Mouse (Mus musculus): ENCODE measurements around the gene Tpm3. TPM values are rescaled to one million over a fixed set of nuclear protein-coding genes. Genes with fewer than 3 reads are reported as not detected.

The Tpm3 gene
- polyA plus RNA-seq, 1 experiment from 2014 or later: 298 TPM

- no peaks in the 10 kb centered on the region for H3K4me1 ChIP-seq (ENCODE audit: control insufficient read depth, insufficient read depth, low read length)
- 80% methylated on average over 5 of the region's 5 CpGs for WGBS
- no peak overlapping the region for H3K27ac ChIP-seq (ENCODE audit: low read length)
- H3K36me3 ChIP-seq (ENCODE audit: control insufficient read depth, insufficient read depth): peaks cover 12% of the 10 kb centered on the region
- H3K4me2 ChIP-seq (ENCODE audit: low read depth, low read length): no peak overlapping the region
- H3K27me3 ChIP-seq (ENCODE audit: control insufficient read depth, insufficient read depth, low read length): no peaks in the 10 kb centered on the region
- H3K9me3 ChIP-seq (replicated peaks; ENCODE audit: control insufficient read depth, low read length): no peaks in the 10 kb centered on the region
- H3K4me3 ChIP-seq (ENCODE audit: low read length): no peak overlapping the region
- H3K9ac ChIP-seq (ENCODE audit: low read length): no peak overlapping the region
- ATAC-seq (replicated peaks; ENCODE audit: extremely low read depth, insufficient read depth, low FRiP score): no peak
Measured at GRCm38 (mm10) chr3:90097928-90098327, 25.5 kb downstream of the Tpm3 start.

- Histone ChIP-seq H3K4me3 (ENCODE audit: low read length) (no peak overlapping the region), H3K27me3 (ENCODE audit: control insufficient read depth, insufficient read depth, low read length) (no peaks in the 10 kb centered on the region), H3K9me3 (replicated peaks; ENCODE audit: control insufficient read depth, low read length) (no peaks in the 10 kb centered on the region), H3K9ac (ENCODE audit: low read length) (no peak overlapping the region), H3K4me2 (ENCODE audit: low read depth, low read length) (no peak overlapping the region), H3K27ac (ENCODE audit: low read length) (no peak overlapping the region), H3K4me1 (ENCODE audit: control insufficient read depth, insufficient read depth, low read length) (no peaks in the 10 kb centered on the region), H3K36me3 (ENCODE audit: control insufficient read depth, insufficient read depth) (peaks cover 10% of the 10 kb centered on the region)
- ATAC-seq (replicated peaks; ENCODE audit: extremely low read depth, insufficient read depth, low FRiP score): no peak
- WGBS: 79% methylated on average over 3 of the region's 3 CpGs
Measured at GRCm38 (mm10) chr3:90101010-90101409, 28.6 kb downstream of the Tpm3 start.

- H3K4me1 ChIP-seq (ENCODE audit: control insufficient read depth, insufficient read depth, low read length): no peaks in the 10 kb centered on the region
- no peaks in the 10 kb centered on the region for H3K27me3 ChIP-seq (ENCODE audit: control insufficient read depth, insufficient read depth, low read length)
- no peak overlapping the region for H3K9ac ChIP-seq (ENCODE audit: low read length)
- H3K27ac ChIP-seq (ENCODE audit: low read length): no peak overlapping the region
- no peak overlapping the region for H3K4me2 ChIP-seq (ENCODE audit: low read depth, low read length)
- ATAC-seq (replicated peaks; ENCODE audit: extremely low read depth, insufficient read depth, low FRiP score): no peak
- no peak overlapping the region for H3K4me3 ChIP-seq (ENCODE audit: low read length)
- peaks cover 10% of the 10 kb centered on the region for H3K36me3 ChIP-seq (ENCODE audit: control insufficient read depth, insufficient read depth)
- 87% methylated on average over 2 of the region's 2 CpGs for WGBS
- H3K9me3 ChIP-seq (replicated peaks; ENCODE audit: control insufficient read depth, low read length): no peaks in the 10 kb centered on the region
Measured at GRCm38 (mm10) chr3:90101673-90102072, 29.2 kb downstream of the Tpm3 start.

- Histone ChIP-seq H3K27ac (ENCODE audit: low read length) (no peak overlapping the region), H3K9ac (ENCODE audit: low read length) (no peak overlapping the region), H3K9me3 (replicated peaks; ENCODE audit: control insufficient read depth, low read length) (no peaks in the 10 kb centered on the region), H3K36me3 (ENCODE audit: control insufficient read depth, insufficient read depth) (peaks cover 10% of the 10 kb centered on the region), H3K4me3 (ENCODE audit: low read length) (no peak overlapping the region), H3K27me3 (ENCODE audit: control insufficient read depth, insufficient read depth, low read length) (no peaks in the 10 kb centered on the region), H3K4me2 (ENCODE audit: low read depth, low read length) (no peak overlapping the region), H3K4me1 (ENCODE audit: control insufficient read depth, insufficient read depth, low read length) (no peaks in the 10 kb centered on the region)
- ATAC-seq (replicated peaks; ENCODE audit: extremely low read depth, insufficient read depth, low FRiP score): no peak
- 77% methylated on average over 2 of the region's 2 CpGs for WGBS
Measured at GRCm38 (mm10) chr3:90102239-90102638, 29.8 kb downstream of the Tpm3 start.

- no peaks in the 10 kb centered on the region for H3K9me3 ChIP-seq (replicated peaks; ENCODE audit: control insufficient read depth, low read length)
- H3K4me1 ChIP-seq (ENCODE audit: control insufficient read depth, insufficient read depth, low read length): no peaks in the 10 kb centered on the region
- H3K4me2 ChIP-seq (ENCODE audit: low read depth, low read length): no peak overlapping the region
- ATAC-seq (replicated peaks; ENCODE audit: extremely low read depth, insufficient read depth, low FRiP score): no peak
- H3K27ac ChIP-seq (ENCODE audit: low read length): no peak overlapping the region
- no peak overlapping the region for H3K4me3 ChIP-seq (ENCODE audit: low read length)
- H3K9ac ChIP-seq (ENCODE audit: low read length): no peak overlapping the region
- H3K36me3 ChIP-seq (ENCODE audit: control insufficient read depth, insufficient read depth): peaks cover 7% of the 10 kb centered on the region
- WGBS: 76% methylated on average over 2 of the region's 2 CpGs
- H3K27me3 ChIP-seq (ENCODE audit: control insufficient read depth, insufficient read depth, low read length): no peaks in the 10 kb centered on the region
Measured at GRCm38 (mm10) chr3:90103176-90103575, 30.7 kb downstream of the Tpm3 start.

GRCm38 (mm10) chr3:90103938-90104337, 31.5 kb downstream of the Tpm3 start, which contains the start of gene Nup210l:
Gene Nup210l (plus strand): TSS chr3:90104132.
- ATAC-seq (replicated peaks; ENCODE audit: extremely low read depth, insufficient read depth, low FRiP score): no peak
- no peaks in the 10 kb centered on the region for H3K9me3 ChIP-seq (replicated peaks; ENCODE audit: control insufficient read depth, low read length)
- H3K4me2 ChIP-seq (ENCODE audit: low read depth, low read length): no peak within 1 kb of the TSS
- 79% methylated on average over 13 of the region's 13 CpGs for WGBS
- no peaks in the 10 kb centered on the region for H3K27me3 ChIP-seq (ENCODE audit: control insufficient read depth, insufficient read depth, low read length)
- H3K36me3 ChIP-seq (ENCODE audit: control insufficient read depth, insufficient read depth): peaks cover 5% of the 10 kb centered on the region
- no peaks in the 10 kb centered on the region for H3K4me1 ChIP-seq (ENCODE audit: control insufficient read depth, insufficient read depth, low read length)
- no peak within 1 kb of the TSS for H3K27ac ChIP-seq (ENCODE audit: low read length)
- no peak within 1 kb of the TSS for H3K9ac ChIP-seq (ENCODE audit: low read length)
- H3K4me3 ChIP-seq (ENCODE audit: low read length): no peak within 1 kb of the TSS

- no peak for ATAC-seq (replicated peaks; ENCODE audit: extremely low read depth, insufficient read depth, low FRiP score)
- WGBS: 46% methylated on average over 2 of the region's 2 CpGs
Measured at GRCm38 (mm10) chr3:90111706-90112105, 39.3 kb downstream of the Tpm3 start.

GRCm38 (mm10) chr3:90114342-90114741, 41.9 kb downstream of the Tpm3 start:
- H3K9ac ChIP-seq (ENCODE audit: low read length): no peak overlapping the region
- no peak overlapping the region for H3K27ac ChIP-seq (ENCODE audit: low read length)
- H3K4me2 ChIP-seq (ENCODE audit: low read depth, low read length): no peak overlapping the region
- H3K36me3 ChIP-seq (ENCODE audit: control insufficient read depth, insufficient read depth): no peaks in the 10 kb centered on the region
- H3K27me3 ChIP-seq (ENCODE audit: control insufficient read depth, insufficient read depth, low read length): no peaks in the 10 kb centered on the region
- H3K4me3 ChIP-seq (ENCODE audit: low read length): no peak overlapping the region
- no peaks in the 10 kb centered on the region for H3K9me3 ChIP-seq (replicated peaks; ENCODE audit: control insufficient read depth, low read length)
- no peak for ATAC-seq (replicated peaks; ENCODE audit: extremely low read depth, insufficient read depth, low FRiP score)
- H3K4me1 ChIP-seq (ENCODE audit: control insufficient read depth, insufficient read depth, low read length): peaks cover 4% of the 10 kb centered on the region
- WGBS: 68% methylated on average over 2 of the region's 2 CpGs

More at GRCm38 (mm10) chr3:90111706-90112105, 39.3 kb downstream of the Tpm3 start:
- H3K27ac ChIP-seq (ENCODE audit: low read length): peak overlapping the region; percentile 37; the same call in 1 of the 2 replicates
- H3K36me3 ChIP-seq (ENCODE audit: control insufficient read depth, insufficient read depth): no peaks in the 10 kb centered on the region
- no peak overlapping the region for H3K9ac ChIP-seq (ENCODE audit: low read length)
- no peaks in the 10 kb centered on the region for H3K27me3 ChIP-seq (ENCODE audit: control insufficient read depth, insufficient read depth, low read length)
- H3K4me1 ChIP-seq (ENCODE audit: control insufficient read depth, insufficient read depth, low read length): peaks cover 4% of the 10 kb centered on the region
- H3K9me3 ChIP-seq (replicated peaks; ENCODE audit: control insufficient read depth, low read length): no peaks in the 10 kb centered on the region
- H3K4me2 ChIP-seq (ENCODE audit: low read depth, low read length): no peak overlapping the region
- no peak overlapping the region for H3K4me3 ChIP-seq (ENCODE audit: low read length)

- Histone ChIP-seq H3K4me1 (ENCODE audit: control insufficient read depth, insufficient read depth, low read length) (peaks cover 4% of the 10 kb centered on the region), H3K4me2 (ENCODE audit: low read depth, low read length) (no peak overlapping the region), H3K36me3 (ENCODE audit: control insufficient read depth, insufficient read depth) (no peaks in the 10 kb centered on the region), H3K9me3 (replicated peaks; ENCODE audit: control insufficient read depth, low read length) (no peaks in the 10 kb centered on the region), H3K9ac (ENCODE audit: low read length) (no peak overlapping the region), H3K27me3 (ENCODE audit: control insufficient read depth, insufficient read depth, low read length) (no peaks in the 10 kb centered on the region), H3K4me3 (ENCODE audit: low read length) (no peak overlapping the region), H3K27ac (ENCODE audit: low read length) (no peak overlapping the region)
- WGBS: 67% methylated on average over 3 of the region's 3 CpGs
- no peak for ATAC-seq (replicated peaks; ENCODE audit: extremely low read depth, insufficient read depth, low FRiP score)
Measured at GRCm38 (mm10) chr3:90115526-90115925, 43.1 kb downstream of the Tpm3 start.

All from heart, embryonic 16.5 days (tissue).